Mouse (Mus musculus): ENCODE results near the gene Wdr61. TPM values are rescaled to one million over a fixed set of nuclear protein-coding genes. Genes with fewer than 3 reads are reported as not detected.
"Not testable (repeated sequence)": the region's sequence is repeated elsewhere in the genome, so short reads cannot be mapped to it uniquely, and the experiment has no call there.

The Wdr61 gene
- total RNA-seq, 2 experiments from 2014 or later: 60.1 to 61.9 TPM

DNA sequence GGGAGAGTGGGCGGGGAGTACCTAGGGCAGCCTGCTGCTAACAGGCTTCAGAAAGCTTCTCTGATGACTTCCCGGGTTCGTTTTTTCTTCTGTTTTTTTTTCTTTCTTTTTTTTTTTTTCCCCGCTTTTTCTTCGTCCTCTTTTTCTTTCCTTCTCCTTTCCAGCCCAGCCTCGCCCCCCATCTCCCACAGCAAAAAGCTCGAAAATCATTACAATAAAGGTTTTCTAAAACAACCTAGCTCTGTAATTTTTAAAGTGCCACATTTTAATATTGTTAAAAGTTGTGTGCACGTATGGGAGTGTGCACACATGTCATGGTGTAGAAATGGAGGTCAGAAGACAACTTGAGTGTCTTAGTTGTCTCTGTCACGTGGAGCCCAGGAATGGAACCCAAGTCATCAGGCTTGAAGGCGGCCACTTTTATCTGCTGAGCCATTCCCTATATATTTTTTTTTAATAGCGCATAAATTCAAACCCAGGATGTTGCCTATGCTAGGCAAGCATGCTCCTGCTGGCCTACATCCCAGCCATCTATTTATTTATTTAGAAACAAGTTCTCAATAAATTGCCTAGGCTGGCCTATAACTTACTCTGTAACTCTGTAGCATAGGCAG lies 427 bp upstream of the Wdr61 start:
- no peak for DNase-seq (ENCODE audit: low spot score in 2 of 2)

DNA sequence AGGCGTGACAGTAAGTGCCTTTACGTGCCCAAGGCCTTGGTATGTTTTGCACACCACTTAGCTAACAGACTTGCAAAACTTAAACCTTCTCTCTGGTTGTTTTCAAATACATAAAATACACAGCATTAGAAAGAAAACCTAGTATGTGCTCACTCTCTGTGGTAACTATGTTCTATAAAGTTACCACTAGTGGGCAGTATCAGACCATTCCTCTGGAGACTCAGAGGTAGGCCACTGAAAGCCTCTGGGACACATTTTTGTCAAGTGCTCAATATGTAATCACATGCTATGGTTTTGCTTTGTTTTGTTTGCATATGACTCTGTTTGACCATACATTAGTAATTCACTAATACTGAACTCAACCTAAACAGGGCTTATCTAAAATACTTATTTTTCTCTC lies 2.2 kb downstream of the Wdr61 start:
- no peak for DNase-seq (ENCODE audit: low spot score in 2 of 2)

DNA sequence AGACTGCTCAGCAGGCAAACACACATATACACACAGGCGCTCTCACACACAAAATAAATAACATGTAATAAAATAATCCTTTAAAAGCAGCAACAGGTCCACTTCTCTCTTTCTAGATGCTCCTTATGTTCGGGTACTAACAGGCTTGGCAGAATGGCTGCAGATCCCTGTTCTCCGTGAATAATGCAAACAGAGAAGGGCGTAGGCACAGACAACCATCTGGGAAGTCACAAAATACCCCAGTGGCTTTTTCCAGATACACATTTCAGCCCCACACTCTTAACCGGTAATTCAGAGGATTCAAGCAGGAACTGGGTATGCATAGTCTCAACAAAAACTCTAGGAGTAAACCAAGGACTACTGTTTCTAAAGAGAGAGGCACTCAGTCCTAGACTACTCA lies 8.0 kb downstream of the Wdr61 start:
- DNase-seq (ENCODE audit: low spot score in 2 of 2): peak in 1 of 2 experiments; percentile 51

DNA sequence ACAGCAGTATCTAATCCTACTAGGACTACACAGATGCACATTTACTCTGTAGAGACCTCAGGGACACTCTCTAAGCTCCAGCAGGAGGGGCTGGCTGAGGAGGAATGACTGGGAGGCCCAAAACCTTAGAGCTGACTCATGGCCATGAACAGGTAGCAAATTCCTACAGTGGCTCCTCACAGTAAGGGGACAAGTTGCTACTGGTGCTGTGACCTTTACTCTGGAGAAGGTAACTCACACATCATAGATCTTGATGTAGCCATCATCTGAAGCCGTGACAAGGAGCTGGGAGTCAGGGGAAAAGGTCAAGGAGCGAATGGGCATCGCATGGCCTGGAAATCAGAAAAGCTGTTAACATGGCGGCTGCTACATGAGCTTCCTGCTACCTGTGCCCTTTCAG lies 11.7 kb downstream of the Wdr61 start:
- DNase-seq (ENCODE audit: low spot score in 2 of 2): no peak

DNA sequence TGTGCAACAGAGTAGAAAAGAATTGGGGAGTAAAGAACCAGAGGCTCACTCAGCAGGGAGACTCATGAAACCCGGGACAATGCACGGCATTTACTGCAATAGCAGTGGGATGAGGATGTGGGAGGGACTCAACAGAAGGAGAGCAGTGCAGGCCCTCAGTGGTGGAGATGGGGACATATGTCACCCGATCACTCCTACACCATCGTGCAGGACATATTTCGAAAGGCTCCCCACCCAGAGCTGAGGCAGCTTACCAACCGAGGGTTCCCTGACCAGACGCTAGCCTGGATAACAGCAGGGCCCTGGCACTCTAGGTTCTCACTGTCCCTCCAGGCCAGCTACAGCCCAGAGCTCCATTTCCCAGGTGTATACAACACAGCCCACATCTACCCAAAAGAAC lies 12.2 kb downstream of the Wdr61 start:
- peak; percentile 54 to 74 for DNase-seq (ENCODE audit: low spot score in 2 of 2)

DNA sequence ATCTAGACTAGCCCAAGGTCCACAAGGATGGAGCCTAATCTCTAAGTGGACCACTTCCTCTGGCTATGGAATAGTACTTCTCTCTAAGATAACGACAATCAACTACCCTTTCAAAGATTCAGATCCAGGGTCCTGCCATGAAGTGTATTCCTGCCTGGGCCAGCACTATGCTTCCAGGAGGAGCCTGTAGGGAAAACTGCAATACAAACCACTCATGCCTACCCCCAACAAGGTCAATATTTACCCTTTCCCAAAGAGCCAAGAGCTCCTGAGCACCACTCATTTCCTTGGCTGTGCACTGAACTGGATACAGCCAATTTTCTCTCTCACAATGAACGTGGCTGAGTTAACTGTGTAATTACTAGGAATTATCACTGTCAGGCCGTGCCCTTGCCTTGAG lies 16.8 kb downstream of the Wdr61 start:
- DNase-seq (ENCODE audit: low spot score in 2 of 2): no peak

DNA sequence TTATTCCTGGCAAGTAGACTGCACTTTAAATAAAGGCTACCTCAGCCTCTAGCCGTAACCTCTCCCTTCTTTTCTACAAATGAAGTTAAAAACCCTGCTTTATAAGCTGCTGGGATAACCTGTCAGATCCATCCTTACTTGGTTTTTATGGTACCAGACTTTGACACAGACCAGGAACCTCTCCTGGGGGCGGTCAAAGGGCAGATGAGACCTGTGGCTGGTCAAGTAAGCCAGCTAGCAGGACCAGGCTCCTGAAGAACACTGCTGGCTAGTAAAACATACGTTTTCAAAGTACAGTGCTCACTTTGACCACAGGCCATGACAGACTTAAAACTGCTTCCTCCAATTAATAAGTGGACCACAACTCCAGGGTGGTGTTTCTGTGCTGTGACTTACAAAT lies 18.5 kb downstream of the Wdr61 start:
- DNase-seq (ENCODE audit: low spot score in 2 of 2): no peak

DNA sequence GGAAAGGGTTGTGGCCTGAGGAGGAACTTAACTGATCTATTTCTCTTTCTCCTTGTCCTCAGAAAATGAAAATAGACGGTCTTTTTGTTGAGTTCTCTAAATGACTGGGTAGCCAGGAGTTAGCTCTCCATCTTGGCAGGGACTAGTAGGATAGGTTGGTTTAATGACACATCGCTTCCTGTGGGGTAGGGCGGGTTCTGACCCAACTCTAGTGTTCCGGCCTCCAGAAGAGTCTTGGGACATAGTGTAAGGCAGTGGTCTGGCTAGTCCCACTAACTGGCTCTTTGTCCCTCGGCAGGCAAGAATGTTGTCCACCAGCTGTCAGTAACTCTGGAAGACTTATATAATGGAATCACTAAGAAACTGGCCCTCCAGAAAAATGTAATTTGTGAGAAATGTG lies 26.2 kb downstream of the Wdr61 start:
- DNase-seq (ENCODE audit: low spot score in 2 of 2): no peak

DNA sequence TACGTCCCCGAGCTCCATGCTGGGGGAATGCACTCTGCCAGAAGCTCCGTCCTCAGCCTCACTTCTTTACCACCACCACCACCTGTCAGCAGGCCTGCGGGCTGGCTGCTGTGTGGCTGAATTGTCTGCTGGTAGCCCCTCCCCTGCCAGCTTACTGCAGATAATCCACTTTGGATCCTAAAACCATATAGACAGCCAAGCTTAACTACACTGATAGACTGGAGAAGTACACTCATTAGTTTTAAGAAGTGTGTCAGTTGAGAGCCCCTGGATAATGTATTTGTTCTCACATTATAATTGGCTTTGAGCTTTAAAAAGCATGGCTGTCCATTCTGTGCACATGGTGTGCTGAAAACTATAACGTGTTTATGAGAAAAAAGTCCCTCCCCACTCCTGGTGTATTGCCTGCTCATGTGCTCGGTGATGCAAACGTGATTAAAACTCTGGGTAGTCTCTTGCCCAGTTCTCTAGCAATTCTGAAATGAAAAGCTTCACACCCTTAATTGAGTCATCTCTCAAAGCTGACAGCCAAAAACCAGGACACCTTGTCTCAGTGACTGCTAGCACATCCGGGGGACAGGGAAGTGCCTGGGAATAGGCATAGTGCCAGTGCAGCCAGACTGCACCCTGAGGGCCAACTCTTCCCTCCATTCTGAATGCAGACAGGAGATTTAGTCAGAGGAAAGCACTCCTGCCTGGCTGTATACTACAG lies 26.9 kb downstream of the Wdr61 start:
- DNase-seq (ENCODE audit: low spot score in 2 of 2): no peak

DNA sequence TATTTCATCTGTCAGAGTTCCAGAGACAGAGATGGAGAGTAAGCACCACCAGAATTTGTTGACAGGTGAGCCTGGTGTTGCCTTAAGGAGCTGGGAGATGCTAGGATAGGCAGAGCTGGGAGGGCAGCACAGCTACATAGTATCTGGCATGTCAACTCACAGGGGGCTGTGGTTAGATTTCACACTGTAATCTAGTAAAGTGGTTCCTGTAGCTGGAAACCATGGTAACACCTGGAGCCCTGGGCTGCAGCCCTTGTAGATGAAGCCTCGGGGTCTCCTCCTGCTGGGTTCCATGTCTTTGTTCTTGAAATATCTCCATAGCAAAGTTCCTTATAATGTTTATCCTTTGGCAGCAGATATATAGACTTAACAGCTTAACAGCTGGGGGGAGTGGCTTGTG lies 28.8 kb downstream of the Wdr61 start:
- no peak for DNase-seq (ENCODE audit: low spot score in 2 of 2)

DNA sequence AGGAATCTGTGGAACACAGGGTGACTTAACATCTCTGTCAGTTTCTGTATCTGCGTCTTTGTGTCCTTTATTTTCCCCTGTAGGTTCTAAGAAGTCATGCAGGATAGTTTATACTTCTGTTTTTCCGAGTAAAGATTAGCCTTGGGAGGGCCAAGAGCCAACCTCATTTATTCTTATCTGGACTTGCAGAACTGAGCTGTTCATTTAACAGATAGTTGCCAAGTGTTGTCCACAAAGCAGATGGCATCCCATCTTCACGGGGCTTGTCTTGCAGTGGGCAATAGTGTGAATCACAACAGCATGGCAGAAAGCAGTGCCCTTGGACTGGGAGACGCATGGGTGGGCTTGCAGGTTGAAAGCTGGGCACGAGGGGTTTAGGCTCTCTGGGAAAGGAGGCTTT lies 30.0 kb downstream of the Wdr61 start:
- DNase-seq (ENCODE audit: low spot score in 2 of 2): no peak

DNA sequence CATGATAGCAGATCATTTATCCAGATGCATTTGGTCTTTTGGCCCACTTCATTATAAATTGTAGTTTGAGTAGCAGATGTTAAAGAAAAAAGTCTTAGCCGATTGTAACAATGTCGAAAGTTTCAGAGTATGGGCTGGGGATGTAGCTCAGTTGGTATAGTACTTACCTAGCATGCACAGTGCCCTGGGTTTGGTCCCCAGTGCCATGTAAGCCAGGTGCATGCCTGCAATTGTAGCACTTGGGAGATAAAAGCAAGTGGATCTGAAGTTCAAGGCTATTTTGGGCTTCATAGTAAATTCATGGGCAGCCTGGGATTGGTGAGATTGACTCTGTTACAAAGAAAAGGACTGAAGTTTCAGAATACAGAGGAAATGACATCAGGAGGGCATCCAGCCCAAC lies 31.7 kb downstream of the Wdr61 start:
- no peak for DNase-seq (ENCODE audit: low spot score in 2 of 2)

DNA sequence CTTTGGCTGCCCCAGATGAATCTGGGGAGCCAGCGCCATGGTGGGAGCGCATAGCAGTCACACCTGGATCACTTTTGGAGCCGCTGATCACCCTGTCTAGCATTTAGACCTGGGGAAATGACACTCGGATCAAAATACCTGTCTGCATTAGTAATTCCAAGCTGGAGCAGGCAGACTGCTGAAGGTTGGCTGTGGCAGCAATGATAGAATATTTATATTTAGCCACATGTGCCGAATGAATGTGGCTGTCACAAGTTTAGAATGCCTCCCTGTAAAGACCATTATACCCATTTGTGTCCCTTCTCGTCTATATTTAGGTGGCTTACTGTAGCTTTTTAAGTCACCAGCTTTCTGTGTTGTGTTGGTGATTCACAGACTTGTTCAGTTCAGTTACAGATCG lies 33.6 kb downstream of the Wdr61 start:
- DNase-seq (ENCODE audit: low spot score in 2 of 2): no peak

DNA sequence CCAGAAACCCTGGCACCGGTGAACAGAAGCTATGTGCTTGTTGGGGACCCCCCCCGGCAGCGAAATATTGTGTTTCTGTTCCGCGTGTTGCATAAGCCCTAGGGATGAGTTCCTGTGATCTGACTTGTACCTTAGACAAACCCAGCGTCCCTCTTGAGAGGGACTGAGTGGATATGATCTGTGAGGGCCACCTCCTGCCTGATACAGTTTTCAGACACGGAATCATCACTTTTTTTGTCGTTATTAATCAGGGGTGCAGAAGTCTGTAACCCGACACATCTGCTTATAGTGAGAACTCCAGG lies 34.2 kb downstream of the Wdr61 start:
- no peak for DNase-seq (ENCODE audit: low spot score in 2 of 2)

DNA sequence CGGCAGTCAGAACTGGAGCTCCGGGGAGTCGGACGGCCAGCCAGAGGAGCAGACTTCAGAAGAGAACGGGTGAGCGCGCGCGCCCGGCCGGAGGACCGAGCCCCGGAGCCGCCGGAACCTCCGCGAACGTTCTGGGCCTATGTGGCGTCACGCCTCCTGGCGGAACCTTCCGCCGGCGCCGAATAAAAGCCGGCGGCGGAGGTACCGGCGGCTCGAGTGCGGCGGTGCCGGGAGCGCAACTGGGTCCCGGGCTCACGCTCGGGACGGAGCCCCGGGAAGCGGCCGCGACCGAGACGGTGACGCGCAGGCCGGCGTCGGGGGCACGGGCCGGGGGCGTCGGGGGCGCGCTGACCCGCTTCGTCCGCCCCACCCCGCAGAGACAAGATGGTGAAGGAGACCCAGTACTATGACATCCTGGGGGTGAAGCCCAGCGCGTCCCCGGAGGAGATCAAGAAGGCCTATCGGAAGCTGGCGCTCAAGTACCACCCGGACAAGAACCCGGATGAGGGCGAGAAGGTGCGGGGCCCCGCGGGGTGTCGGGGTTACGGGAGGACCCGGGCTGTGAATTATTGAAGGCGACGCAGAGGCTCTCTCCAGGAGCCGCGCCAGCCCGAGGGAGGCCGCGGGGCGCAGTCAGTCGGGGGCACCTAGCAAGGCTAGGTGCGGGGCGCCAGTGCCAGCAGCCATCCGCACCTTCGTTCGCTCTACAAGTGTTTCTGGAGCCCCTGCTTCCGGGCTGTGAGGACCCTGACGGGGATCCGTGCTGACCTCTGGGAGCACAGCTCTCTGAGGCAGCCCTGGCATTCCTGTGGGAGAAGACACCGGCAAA lies 34.8 kb downstream of the Wdr61 start:
- DNase-seq (ENCODE audit: low spot score in 2 of 2): peak; percentile 70 to 85

DNA sequence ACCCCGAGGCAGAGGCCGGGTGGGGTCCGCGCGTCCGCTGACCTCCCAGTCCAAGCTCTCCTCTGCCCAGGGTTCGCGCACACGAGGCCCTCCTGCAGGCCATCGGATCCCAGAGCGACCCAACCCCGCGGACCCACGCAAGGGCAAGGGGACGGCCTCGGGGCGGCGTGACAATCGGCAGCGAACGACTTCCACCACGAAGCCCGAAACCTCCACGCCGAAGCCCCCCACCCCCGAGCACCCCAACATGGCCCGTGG lies 35.3 kb downstream of the Wdr61 start:
- no peak for DNase-seq (ENCODE audit: low spot score in 2 of 2)

DNA sequence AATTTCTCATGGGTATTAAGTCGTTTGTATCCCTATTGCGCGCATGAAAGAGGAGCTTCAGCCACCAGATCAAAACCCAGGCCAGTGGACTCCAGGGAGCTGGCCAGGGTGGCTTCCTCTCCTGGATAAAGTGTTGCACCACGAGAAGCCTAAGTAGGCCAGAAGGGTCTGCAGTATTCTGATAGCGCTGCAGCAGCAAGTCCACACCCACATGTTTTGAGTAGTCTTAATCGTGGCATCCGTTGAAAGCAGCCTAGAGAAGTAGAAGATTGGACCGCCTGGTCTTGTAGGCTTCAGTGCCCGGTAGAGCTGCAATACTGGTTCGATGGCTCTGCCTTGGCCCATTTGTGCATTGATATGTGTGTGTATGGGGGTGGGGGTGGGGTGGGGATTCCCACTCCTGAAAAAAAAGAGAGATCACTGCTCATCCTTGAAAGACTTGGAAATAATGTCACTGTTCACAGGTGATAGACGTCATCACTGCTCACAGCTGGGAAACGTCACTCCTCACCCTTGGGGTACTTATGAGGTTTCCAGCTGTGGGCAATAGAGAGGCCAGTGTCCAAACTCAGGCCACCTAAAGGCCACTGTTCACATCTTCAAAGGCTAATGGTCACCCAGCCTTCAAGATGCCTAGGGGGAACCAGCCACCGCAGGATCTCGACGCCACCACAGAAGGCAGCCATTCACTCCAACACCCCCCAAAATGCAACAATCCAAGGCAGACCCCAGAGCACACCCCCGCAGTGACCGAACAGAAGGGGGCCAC lies 35.8 kb downstream of the Wdr61 start, which contains the start of gene Dnaja4:
Gene Dnaja4, plus strand, starts transcription at position 556 of the 769 bp plus-strand sequence.
- DNase-seq (ENCODE audit: low spot score in 2 of 2): no peak

DNA sequence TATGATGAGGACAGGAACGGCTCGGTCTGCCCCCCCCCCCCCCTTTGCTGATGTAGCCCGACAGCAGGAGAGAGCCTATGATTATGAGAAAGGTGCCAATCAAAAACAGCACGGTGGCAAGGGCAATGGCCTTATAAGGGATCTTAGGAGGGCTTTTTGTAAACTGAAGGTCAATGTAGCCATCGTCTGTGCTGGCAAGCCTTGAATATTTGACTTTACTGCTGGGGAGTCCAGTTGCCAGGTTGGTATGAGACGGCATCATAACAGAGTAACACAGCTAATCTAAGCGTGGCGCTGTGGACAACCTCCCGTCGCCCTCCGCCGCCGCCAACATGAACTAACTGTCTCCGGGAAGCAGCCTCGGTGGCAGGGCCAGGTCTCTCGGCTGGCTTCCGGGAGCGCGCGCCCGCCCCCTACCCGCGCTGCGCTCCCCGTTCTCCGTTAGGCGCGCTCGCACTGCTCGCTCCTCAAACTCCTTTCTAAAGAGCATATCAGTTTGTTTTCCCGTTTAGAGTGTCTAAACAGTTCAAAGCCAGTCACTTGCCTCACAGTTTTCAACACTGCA lies 43.0 kb downstream of the Wdr61 start:
- not testable (repeated sequence) for DNase-seq (ENCODE audit: low spot score in 2 of 2)

DNA sequence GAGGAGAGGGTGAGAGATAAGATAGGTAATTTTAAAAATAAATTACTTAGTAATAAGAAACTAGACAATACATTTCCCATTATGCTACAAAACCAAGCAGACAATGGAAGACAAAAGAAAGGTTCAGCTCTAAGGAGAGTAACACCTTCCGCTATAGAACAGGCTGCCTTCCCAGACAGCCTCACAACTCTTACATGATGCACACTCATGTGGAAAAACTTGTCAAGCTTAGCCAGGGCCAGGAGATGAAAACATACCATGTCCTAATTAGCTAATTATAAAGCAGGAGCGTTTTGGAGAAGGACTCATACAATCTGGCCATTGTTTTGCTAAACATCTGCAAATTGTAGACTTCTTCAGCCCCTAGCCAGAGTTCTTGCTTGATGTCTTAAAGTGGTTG lies 43.6 kb downstream of the Wdr61 start:
- not testable (repeated sequence) for DNase-seq (ENCODE audit: low spot score in 2 of 2)

DNA sequence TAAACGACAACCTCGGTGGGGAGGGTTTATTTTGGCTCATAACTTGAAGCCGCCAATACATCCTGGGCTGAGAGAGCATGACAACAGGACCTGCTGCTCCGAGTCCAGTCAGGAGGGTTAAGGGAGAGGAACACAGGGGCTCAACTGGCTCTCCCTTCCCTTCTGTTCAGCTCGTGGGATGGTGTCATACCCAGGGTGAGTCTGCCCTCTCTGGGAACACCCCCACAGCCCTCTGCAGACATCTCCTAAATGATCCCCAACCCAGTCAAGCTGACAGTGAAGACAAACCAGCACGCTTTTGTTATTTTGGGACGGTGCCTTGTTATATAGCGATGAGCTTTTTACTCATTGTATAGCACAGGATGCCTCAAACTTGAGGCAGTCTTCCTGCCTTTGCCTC lies 44.9 kb downstream of the Wdr61 start:
- no peak for DNase-seq (ENCODE audit: low spot score in 2 of 2)

All from layer of hippocampus, adult 18-20 months (tissue).